Mouse (Mus musculus) lung, postnatal 0 days (tissue): Measurements from ENCODE around the gene Pum2. TPM values are rescaled to one million over a fixed set of nuclear protein-coding genes. Genes with fewer than 3 reads are reported as not detected.
A peak's percentile ranks its signal among the peaks of the same experiment; 100 is the strongest.

Source experiments
- ATAC-seq: fragments of 200-750 bp; cut with Nextera tagmentation; 2 replicates; pipeline ENCODE4 v1.8.0; 2017; ENCODE audit warnings: moderate library complexity
- DNase-seq: peaks from one replicate; pipeline ENCODE4 v3.0.0-alpha.2; 2016; ENCODE audit warnings: low spot score
- H3K27ac ChIP-seq: fragments of 300-500 bp; sonication (generic); 2 replicates; pipeline ENCODE4 v1.5.1; 2014; ENCODE audit warnings: antibody characterized with exemption, mild to moderate bottlenecking, low read length, mixed read lengths
- H3K27me3 ChIP-seq: fragments of 300-500 bp; sonication (generic); replicated peaks from 2 replicates; pipeline ENCODE4 v1.6.1; 2014; ENCODE audit warnings: low read length, mixed read lengths; ENCODE audit not compliant: insufficient read depth
- H3K36me3 ChIP-seq: fragments of 300-500 bp; sonication (generic); 2 replicates; pipeline ENCODE4 v1.6.1; 2014; ENCODE audit warnings: low read length, mixed read lengths; ENCODE audit not compliant: insufficient read depth
- H3K4me1 ChIP-seq: fragments of 300-500 bp; sonication (generic); 2 replicates; pipeline ENCODE4 v1.6.1; 2014; ENCODE audit warnings: antibody characterized with exemption, low read depth, low read length, mixed read lengths; ENCODE audit not compliant: insufficient read depth
- H3K4me2 ChIP-seq: fragments of 300-500 bp; sonication (generic); replicated peaks from 2 replicates; pipeline ENCODE4 v1.6.1; 2014; ENCODE audit warnings: low read depth, mild to moderate bottlenecking, low read length, moderate library complexity, mixed read lengths
- H3K4me3 ChIP-seq: fragments of 300-500 bp; sonication (generic); 2 replicates; pipeline ENCODE4 v1.5.1; 2014; ENCODE audit warnings: low read depth, low read length
- H3K9ac ChIP-seq: fragments of 300-500 bp; sonication (generic); replicated peaks from 2 replicates; pipeline ENCODE4 v1.6.1; 2014; ENCODE audit warnings: low read depth, mild to moderate bottlenecking
- H3K9me3 ChIP-seq: fragments of 300-500 bp; sonication (generic); 2 replicates; pipeline ENCODE4 v1.6.1; 2016; ENCODE audit warnings: low read length, mixed read lengths
- CTCF ChIP-seq: IDR thresholded peaks from 2 replicates; pipeline ENCODE4 v1.5.1; 2016; ENCODE audit warnings: antibody characterized with exemption, mild to moderate bottlenecking
- EP300 ChIP-seq: IDR thresholded peaks from 2 replicates; pipeline ENCODE4 v1.6.1; 2016; ENCODE audit warnings: antibody characterized with exemption, mild to moderate bottlenecking, control low read depth
- WGBS: fragments of 180-500 bp; shearing (Covaris S2); extraction: QIAGEN DNeasy Blood & Tissue Kit; methylation state at CpG from one replicate; pipeline ENCODE4 v1.1.7; 2014; 5-methylcytosine and 5-hydroxymethylcytosine counted together
- polyA plus RNA-seq: library from polyadenylated mRNA; unstranded; fragments of >200 nt; fragmentation: Nextera tagmentation; extraction: Ambion mirVana; gene quantifications from 2 replicates; pipeline ENCODE4 v1.2.1, GENCODE M21; 2015

Gene Pum2
- polyA plus RNA-seq = 26.9 and 31.3 TPM in 2 replicates

- Histone ChIP-seq H3K4me1 (peaks cover 11% of the 10 kb centered on the region; the same call in 1 of the 2 replicates), H3K36me3 (no peaks in the 10 kb centered on the region), H3K4me2 (peak within 1 kb of the TSS; percentile 67), H3K9me3 (no peaks in the 10 kb centered on the region), H3K27ac (peak within 1 kb of the TSS; percentile 97), H3K9ac (peak within 1 kb of the TSS; percentile 97), H3K27me3 (no peaks in the 10 kb centered on the region), H3K4me3 (peak within 1 kb of the TSS; percentile 94)
- DNase-seq = peak; percentile 98
- 6% methylated on average over 34 of the region's 41 CpGs for WGBS
- TF ChIP-seq EP300 = no peak
- peak; percentile 98 for ATAC-seq
These were observed at the start of gene Pum2 for GRCm38 (mm10) chr12:8673974-8674306. TSS of gene Pum2 (plus strand) at chr12:8674134.

GRCm38 (mm10) chr12:8629537-8629936, 44.4 kb upstream of the Pum2 start:
- H3K9me3 ChIP-seq = no peaks in the 10 kb centered on the region
- 95% methylated on average over 6 of the region's 6 CpGs for WGBS
- H3K9ac ChIP-seq = no peak overlapping the region
- TF ChIP-seq EP300 = no peak
- H3K36me3 ChIP-seq = no peaks in the 10 kb centered on the region
- H3K27me3 ChIP-seq = no peaks in the 10 kb centered on the region
- peak; percentile 3 for DNase-seq
- H3K27ac ChIP-seq = no peak overlapping the region
- no peak for ATAC-seq
- no peak overlapping the region for H3K4me2 ChIP-seq
- H3K4me3 ChIP-seq = no peak overlapping the region
- no peaks in the 10 kb centered on the region for H3K4me1 ChIP-seq

- WGBS = 94% methylated on average over 1 of the region's 1 CpGs
- ATAC-seq (no peak), DNase-seq (no peak)
- Histone ChIP-seq H3K4me3 (no peak overlapping the region), H3K27ac (no peak overlapping the region), H3K36me3 (no peaks in the 10 kb centered on the region), H3K9ac (no peak overlapping the region), H3K4me1 (no peaks in the 10 kb centered on the region), H3K4me2 (no peak overlapping the region), H3K9me3 (no peaks in the 10 kb centered on the region), H3K27me3 (no peaks in the 10 kb centered on the region)
- TF ChIP-seq EP300 (no peak), CTCF (no peak)
These were observed 42.2 kb upstream of the Pum2 start for GRCm38 (mm10) chr12:8631691-8632090.

- ATAC-seq (no peak), DNase-seq (peak; percentile 3)
- H3K27ac ChIP-seq = no peak overlapping the region
- H3K36me3 ChIP-seq = no peaks in the 10 kb centered on the region
- no peaks in the 10 kb centered on the region for H3K4me1 ChIP-seq
- no peak overlapping the region for H3K4me3 ChIP-seq
- H3K4me2 ChIP-seq = no peak overlapping the region
- TF ChIP-seq EP300 = no peak
- TF ChIP-seq CTCF = no peak
- no peak overlapping the region for H3K9ac ChIP-seq
- no peaks in the 10 kb centered on the region for H3K9me3 ChIP-seq
- 87% methylated on average over 2 of the region's 2 CpGs for WGBS
- no peaks in the 10 kb centered on the region for H3K27me3 ChIP-seq
These were observed 41.1 kb upstream of the Pum2 start for GRCm38 (mm10) chr12:8632737-8633365.

- H3K4me1 ChIP-seq = no peaks in the 10 kb centered on the region
- WGBS = 98% methylated on average over 1 of the region's 1 CpGs
- no peak for ATAC-seq
These were observed 39.6 kb upstream of the Pum2 start for GRCm38 (mm10) chr12:8634306-8634705.

GRCm38 (mm10) chr12:8635546-8635945, 38.4 kb upstream of the Pum2 start:
- Histone ChIP-seq H3K9me3 (no peaks in the 10 kb centered on the region), H3K4me1 (no peaks in the 10 kb centered on the region), H3K36me3 (no peaks in the 10 kb centered on the region), H3K4me2 (no peak overlapping the region), H3K27ac (no peak overlapping the region), H3K4me3 (no peak overlapping the region), H3K27me3 (no peaks in the 10 kb centered on the region), H3K9ac (no peak overlapping the region)
- no peak for TF ChIP-seq CTCF
- no peak for TF ChIP-seq EP300
- ATAC-seq (no peak), DNase-seq (peak; percentile 18)
- WGBS = 95% methylated on average over 4 of the region's 4 CpGs

More at GRCm38 (mm10) chr12:8634306-8634705, 39.6 kb upstream of the Pum2 start:
- H3K4me2 ChIP-seq = no peak overlapping the region
- TF ChIP-seq EP300 = no peak
- TF ChIP-seq CTCF = no peak
- no peaks in the 10 kb centered on the region for H3K36me3 ChIP-seq
- no peaks in the 10 kb centered on the region for H3K9me3 ChIP-seq
- no peaks in the 10 kb centered on the region for H3K27me3 ChIP-seq
- DNase-seq = peak; percentile 4
- no peak overlapping the region for H3K4me3 ChIP-seq
- H3K27ac ChIP-seq = no peak overlapping the region
- no peak overlapping the region for H3K9ac ChIP-seq
